Comparison of ENCODE assay signal across 21 mouse cellular contexts in the genomic region with DNA sequence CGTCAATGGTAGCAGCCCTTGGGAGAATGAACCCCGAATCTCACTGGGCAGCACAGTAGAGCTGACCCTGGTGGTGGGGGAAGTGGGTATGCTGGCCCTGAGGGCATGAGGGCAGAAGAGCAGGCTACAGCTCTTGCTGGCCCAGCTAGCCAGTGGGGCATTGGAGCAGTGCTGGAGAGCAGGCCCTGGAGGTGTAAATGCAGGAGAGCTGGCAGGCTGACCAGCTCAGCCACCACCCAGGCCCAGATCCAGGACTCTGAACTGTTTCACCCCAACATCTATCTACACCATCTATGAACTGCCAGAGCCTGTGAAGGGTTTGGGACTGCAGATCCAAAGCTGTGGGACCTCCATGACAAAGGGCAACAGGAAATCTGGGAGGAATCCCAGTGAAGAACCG. TPM values are rescaled to one million over a fixed set of nuclear protein-coding genes. Genes with fewer than 3 reads are reported as not detected.
DNase-seq lines count a peak whose midpoint lies in the region; ATAC-seq and TF ChIP-seq lines count a peak whose summit lies in the region.
"Had no signal": no experiment of that assay in that cellular context is flagged by ENCODE, and none has a peak within 500 bp of the region (broad histone marks: within the 10 kb centered on the region; RNA-seq: fewer than 3 reads in every experiment).

No protein-coding gene starts in this region.

- no peaks in the 10 kb centered on the region for H3K27me3 ChIP-seq in hindbrain, postnatal 0 days (ENCODE audit: insufficient read depth, low read length)
- no peaks in the 10 kb centered on the region for H3K27me3 ChIP-seq in hindbrain, embryonic 14.5 days (ENCODE audit: control insufficient read depth, insufficient read depth, low read length)
- H3K27me3 ChIP-seq in midbrain, embryonic 10.5 days (ENCODE audit: low read depth, poor library complexity, severe bottlenecking) = no peaks in the 10 kb centered on the region
- no peaks in the 10 kb centered on the region for H3K27me3 ChIP-seq in midbrain, embryonic 15.5 days (replicated peaks)
- H3K27me3 ChIP-seq: CH12.LX; kidney, embryonic 15.5 days; midbrain, embryonic 12.5 days; neural tube, embryonic 15.5 days had no signal

- no peaks in the 10 kb centered on the region for H3K4me1 ChIP-seq in hindbrain, postnatal 0 days (ENCODE audit: insufficient read depth, low read length)
- H3K4me1 ChIP-seq in hindbrain, embryonic 14.5 days (replicated peaks; ENCODE audit: control insufficient read depth, insufficient read depth, low read length) = no peaks in the 10 kb centered on the region
- H3K4me1 ChIP-seq in midbrain, embryonic 10.5 days = no peaks in the 10 kb centered on the region
- H3K4me1 ChIP-seq in midbrain, embryonic 15.5 days = peaks cover 6% of the 10 kb centered on the region; the same call in 1 of the 2 replicates
- H3K4me1 ChIP-seq: kidney, embryonic 15.5 days; limb, embryonic 10.5 days had no signal

- peak; percentile 15 to 36 for DNase-seq in cerebellum, postnatal 10 days
- DNase-seq in hindbrain, postnatal 0 days (ENCODE audit: low spot score) = no peak
- DNase-seq in hindbrain, embryonic 14.5 days (ENCODE audit: low spot score) = no peak
- DNase-seq in midbrain, embryonic 10.5 days (ENCODE audit: low spot score) = no peak
- no peak for DNase-seq in left cerebral cortex, postnatal 14 days (ENCODE audit: low spot score in 2 of 2)
- DNase-seq: adrenal gland, postnatal 14 days; heart, postnatal 4 days; lung, postnatal 4 days; retina, postnatal 1 day; right cerebral cortex, postnatal 4 days; thymus, postnatal 4 days had no signal

- no peaks in the 10 kb centered on the region for H3K36me3 ChIP-seq in hindbrain, postnatal 0 days (ENCODE audit: insufficient read depth, low read length)
- H3K36me3 ChIP-seq in hindbrain, embryonic 14.5 days (replicated peaks; ENCODE audit: control insufficient read depth, insufficient read depth) = no peaks in the 10 kb centered on the region
- H3K36me3 ChIP-seq in midbrain, embryonic 10.5 days = peaks cover 6% of the 10 kb centered on the region; the same call in 1 of the 2 replicates
- no peaks in the 10 kb centered on the region for H3K36me3 ChIP-seq in midbrain, embryonic 15.5 days (replicated peaks)
- H3K36me3 ChIP-seq: kidney, embryonic 15.5 days; limb, embryonic 10.5 days; neural tube, embryonic 15.5 days had no signal

- ATAC-seq in cerebellum, adult (ENCODE audit: insufficient number of reproducible peaks, low FRiP score, low TSS enrichment) = no peak
- ATAC-seq in hindbrain, postnatal 0 days = no peak
- ATAC-seq in hindbrain, embryonic 14.5 days (ENCODE audit: low FRiP score) = no peak
- ATAC-seq in midbrain, embryonic 15.5 days (replicated peaks) = no peak
- ATAC-seq in erythroid progenitor cell, adult 5-6 weeks (replicated peaks; ENCODE audit: low FRiP score, poor library complexity, severe bottlenecking) = no peak
- ATAC-seq: activated CD4-positive, CD25-positive, alpha-beta regulatory T cell, adult 4 months had no signal

- WGBS in hindbrain, postnatal 0 days = 84% methylated on average over 3 of the region's 3 CpGs
- WGBS in hindbrain, embryonic 14.5 days = 89% methylated on average over 3 of the region's 3 CpGs
- WGBS in midbrain, embryonic 10.5 days = 91% methylated on average over 3 of the region's 3 CpGs
- WGBS in midbrain, embryonic 15.5 days = 90% methylated on average over 3 of the region's 3 CpGs

- no peak overlapping the region for H3K9ac ChIP-seq in hindbrain, postnatal 0 days (replicated peaks; ENCODE audit: low read length)
- no peak overlapping the region for H3K9ac ChIP-seq in hindbrain, embryonic 14.5 days
- H3K9ac ChIP-seq in midbrain, embryonic 15.5 days = no peak overlapping the region
- H3K9ac ChIP-seq: kidney, embryonic 15.5 days; midbrain, embryonic 12.5 days; neural tube, embryonic 15.5 days had no signal

- no peak for TF ChIP-seq CTCF in hindbrain, postnatal 0 days (IDR thresholded peaks at IDR 0.05; ENCODE audit: low read depth)

- intact Hi-C loops in left cerebral cortex, postnatal 14 days (cut with DNase I) = no loop called here

- no peak overlapping the region for H3K4me2 ChIP-seq in hindbrain, postnatal 0 days (ENCODE audit: low read depth, low read length)
- no peak overlapping the region for H3K4me2 ChIP-seq in hindbrain, embryonic 14.5 days (replicated peaks)
- H3K4me2 ChIP-seq in midbrain, embryonic 15.5 days = no peak overlapping the region
- H3K4me2 ChIP-seq: kidney, embryonic 15.5 days; midbrain, embryonic 12.5 days; neural tube, embryonic 15.5 days had no signal

- H3K27ac ChIP-seq in hindbrain, postnatal 0 days = 0 out of 2 replicates have a peak overlapping the region, but pooled peaks have one; percentile 3
- no peak overlapping the region for H3K27ac ChIP-seq in hindbrain, embryonic 14.5 days
- H3K27ac ChIP-seq in midbrain, embryonic 10.5 days (replicated peaks) = 0 out of 2 replicates have a peak overlapping the region, but pooled peaks have one; percentile 23
- no peak overlapping the region for H3K27ac ChIP-seq in midbrain, embryonic 15.5 days
- H3K27ac ChIP-seq: embryonic facial prominence, embryonic 10.5 days; kidney, embryonic 15.5 days; limb, embryonic 10.5 days; midbrain, embryonic 12.5 days; neural tube, embryonic 15.5 days had no signal

- H3K9me3 ChIP-seq in hindbrain, postnatal 0 days (ENCODE audit: low read length) = no peaks in the 10 kb centered on the region
- H3K9me3 ChIP-seq in hindbrain, embryonic 14.5 days (ENCODE audit: control insufficient read depth, low read length) = no peaks in the 10 kb centered on the region
- H3K9me3 ChIP-seq in midbrain, embryonic 10.5 days (replicated peaks) = no peaks in the 10 kb centered on the region
- H3K9me3 ChIP-seq in midbrain, embryonic 15.5 days = no peaks in the 10 kb centered on the region
- H3K9me3 ChIP-seq: embryonic facial prominence, embryonic 10.5 days; kidney, embryonic 15.5 days; limb, embryonic 10.5 days; midbrain, embryonic 12.5 days; neural tube, embryonic 15.5 days had no signal

- H3K4me3 ChIP-seq in hindbrain, postnatal 0 days (ENCODE audit: low read length) = no peak overlapping the region
- no peak overlapping the region for H3K4me3 ChIP-seq in hindbrain, embryonic 14.5 days (replicated peaks; ENCODE audit: low read length)
- H3K4me3 ChIP-seq in midbrain, embryonic 10.5 days = no peak overlapping the region
- no peak overlapping the region for H3K4me3 ChIP-seq in midbrain, embryonic 15.5 days
- H3K4me3 ChIP-seq: embryonic facial prominence, embryonic 10.5 days; kidney, embryonic 15.5 days; limb, embryonic 10.5 days; midbrain, embryonic 12.5 days; neural tube, embryonic 15.5 days had no signal

RNA-seq across cellular contexts. Expression of a gene that starts 38.2 kb away (rescaled TPM):
- total RNA-seq in hindbrain, postnatal 0 days (2014; rRNA removed) = 21.5 and 22.9 TPM in 2 replicates
- polyA plus RNA-seq in hindbrain, postnatal 0 days (2015; fragmentation: Nextera tagmentation; extraction: Ambion mirVana) = 8.0 and 8.9 TPM in 2 replicates
- 21.7 and 22.2 TPM in 2 replicates for polyA plus RNA-seq in hindbrain, embryonic 14.5 days (2014; fragmentation: Nextera tagmentation; extraction: Ambion mirVana)
- 10.3 and 12.5 TPM in 2 replicates for polyA plus RNA-seq in midbrain, embryonic 10.5 days (2016; fragmentation: Nextera tagmentation; extraction: Ambion mirVana)
- polyA plus RNA-seq in midbrain, embryonic 15.5 days (2015; fragmentation: Nextera tagmentation; extraction: Ambion mirVana) = 13.1 and 14.8 TPM in 2 replicates
- total RNA-seq in erythroid progenitor cell, adult 5-6 weeks (2015; ENCODE audit: low replicate concordance) = 128 and 139 TPM in 2 replicates
- total RNA-seq in erythroid progenitor cell, adult 5-6 weeks (2017; ENCODE audit: low replicate concordance) = 80.9 and 83.9 TPM in 2 replicates
- 10 to 100 TPM; 57.2 to 60.2 TPM for total RNA-seq in left cerebral cortex, postnatal 14 days (2021)

Comparison
In these comparisons a context has a peak if more than half of its experiments do, and no peak if none do; other contexts are left out.
1. H3K27ac ChIP-seq: peak in hindbrain, postnatal 0 days (single experiment) and midbrain, embryonic 10.5 days (single experiment); none in hindbrain, embryonic 14.5 days (single experiment) and midbrain, embryonic 15.5 days (single experiment).
2. DNase-seq: peak in cerebellum, postnatal 10 days (2 of 2); none in hindbrain, postnatal 0 days (single experiment), hindbrain, embryonic 14.5 days (single experiment), midbrain, embryonic 10.5 days (single experiment) and left cerebral cortex, postnatal 14 days (0 of 2).